Mouse (Mus musculus): ENCODE data around the gene Zfhx2. TPM values are rescaled to one million over a fixed set of nuclear protein-coding genes. Genes with fewer than 3 reads are reported as not detected.

Zfhx2 gene
- total and polyA plus RNA-seq, 2 experiments from 2014 or later, result 1.1 to 1.8 TPM

- 68% methylated on average over 35 of the region's 35 CpGs for WGBS
- Histone ChIP-seq H3K27me3 (ENCODE audit: control insufficient read depth, insufficient read depth, low read length) (0 out of 2 replicates have a peak, but pooled peaks cover 10% of the 10 kb centered on the region), H3K4me1 (ENCODE audit: control insufficient read depth, insufficient read depth) (0 out of 2 replicates have a peak, but pooled peaks cover 8% of the 10 kb centered on the region), H3K36me3 (replicated peaks; ENCODE audit: control insufficient read depth, insufficient read depth, low read length) (no peaks in the 10 kb centered on the region; the same call in 1 of the 2 replicates), H3K4me2 (ENCODE audit: low read depth, low read length) (no peak overlapping the region), H3K4me3 (ENCODE audit: low read depth, low read length) (no peak overlapping the region), H3K9me3 (replicated peaks; ENCODE audit: control insufficient read depth, low read length) (no peaks in the 10 kb centered on the region), H3K9ac (replicated peaks; ENCODE audit: low read depth, low read length) (no peak overlapping the region), H3K27ac (ENCODE audit: low read depth) (no peak overlapping the region)
- DNase-seq (ENCODE audit: low spot score) (no peak), ATAC-seq (ENCODE audit: insufficient read depth, low read depth) (no peak)
- TF ChIP-seq EP300 (IDR thresholded peaks at IDR 0.05; ENCODE audit: low read depth) (no peak), CTCF (IDR thresholded peaks at IDR 0.05; ENCODE audit: low read depth) (no peak)
Observed at GRCm38 (mm10) chr14:55064481-55065370, 27.4 kb downstream of the Zfhx2 start.

- TF ChIP-seq CTCF (IDR thresholded peaks at IDR 0.05; ENCODE audit: low read depth) (no peak), EP300 (IDR thresholded peaks at IDR 0.05; ENCODE audit: low read depth) (no peak)
- H3K4me1 ChIP-seq (ENCODE audit: control insufficient read depth, insufficient read depth), result peaks cover 15% of the 10 kb centered on the region; the same call in 1 of the 2 replicates
- 79% methylated on average over 22 of the region's 22 CpGs for WGBS
- H3K36me3 ChIP-seq (replicated peaks; ENCODE audit: control insufficient read depth, insufficient read depth, low read length), result no peaks in the 10 kb centered on the region; the same call in 1 of the 2 replicates
- H3K27ac ChIP-seq (ENCODE audit: low read depth), result no peak overlapping the region
- DNase-seq (ENCODE audit: low spot score) (no peak), ATAC-seq (ENCODE audit: insufficient read depth, low read depth) (no peak)
- no peak overlapping the region for H3K4me3 ChIP-seq (ENCODE audit: low read depth, low read length)
- H3K27me3 ChIP-seq (ENCODE audit: control insufficient read depth, insufficient read depth, low read length), result 0 out of 2 replicates have a peak, but pooled peaks cover 10% of the 10 kb centered on the region
- no peaks in the 10 kb centered on the region for H3K9me3 ChIP-seq (replicated peaks; ENCODE audit: control insufficient read depth, low read length)
- no peak overlapping the region for H3K4me2 ChIP-seq (ENCODE audit: low read depth, low read length)
- no peak overlapping the region for H3K9ac ChIP-seq (replicated peaks; ENCODE audit: low read depth, low read length)
Observed at GRCm38 (mm10) chr14:55063581-55064381, 28.3 kb downstream of the Zfhx2 start.

- H3K4me3 ChIP-seq (ENCODE audit: low read depth, low read length), result no peak overlapping the region
- H3K4me1 ChIP-seq (ENCODE audit: control insufficient read depth, insufficient read depth), result peaks cover 15% of the 10 kb centered on the region; the same call in 1 of the 2 replicates
- no peak overlapping the region for H3K9ac ChIP-seq (replicated peaks; ENCODE audit: low read depth, low read length)
- TF ChIP-seq EP300 (IDR thresholded peaks at IDR 0.05; ENCODE audit: low read depth), result no peak
- no peak for TF ChIP-seq CTCF (IDR thresholded peaks at IDR 0.05; ENCODE audit: low read depth)
- H3K9me3 ChIP-seq (replicated peaks; ENCODE audit: control insufficient read depth, low read length), result no peaks in the 10 kb centered on the region
- H3K27me3 ChIP-seq (ENCODE audit: control insufficient read depth, insufficient read depth, low read length), result 0 out of 2 replicates have a peak, but pooled peaks cover 10% of the 10 kb centered on the region
- no peaks in the 10 kb centered on the region; the same call in 1 of the 2 replicates for H3K36me3 ChIP-seq (replicated peaks; ENCODE audit: control insufficient read depth, insufficient read depth, low read length)
- no peak overlapping the region for H3K4me2 ChIP-seq (ENCODE audit: low read depth, low read length)
- H3K27ac ChIP-seq (ENCODE audit: low read depth), result no peak overlapping the region
- DNase-seq (ENCODE audit: low spot score), result no peak
- 80% methylated on average over 5 of the region's 5 CpGs for WGBS
- ATAC-seq (ENCODE audit: insufficient read depth, low read depth), result no peak
Observed at GRCm38 (mm10) chr14:55063117-55063516, 29.0 kb downstream of the Zfhx2 start.

GRCm38 (mm10) chr14:55062626-55063025 lies 29.5 kb downstream of the Zfhx2 start:
- 9% methylated on average over 17 of the region's 17 CpGs for WGBS
- Histone ChIP-seq H3K36me3 (replicated peaks; ENCODE audit: control insufficient read depth, insufficient read depth, low read length) (no peaks in the 10 kb centered on the region; the same call in 1 of the 2 replicates), H3K4me3 (ENCODE audit: low read depth, low read length) (no peak overlapping the region), H3K9ac (replicated peaks; ENCODE audit: low read depth, low read length) (no peak overlapping the region), H3K27ac (ENCODE audit: low read depth) (no peak overlapping the region), H3K4me1 (ENCODE audit: control insufficient read depth, insufficient read depth) (peaks cover 15% of the 10 kb centered on the region; the same call in 1 of the 2 replicates), H3K4me2 (ENCODE audit: low read depth, low read length) (peak overlapping the region; percentile 41), H3K27me3 (ENCODE audit: control insufficient read depth, insufficient read depth, low read length) (0 out of 2 replicates have a peak, but pooled peaks cover 10% of the 10 kb centered on the region), H3K9me3 (replicated peaks; ENCODE audit: control insufficient read depth, low read length) (no peaks in the 10 kb centered on the region)
- DNase-seq (ENCODE audit: low spot score) (no peak), ATAC-seq (ENCODE audit: insufficient read depth, low read depth) (peak; percentile 71)
- no peak for TF ChIP-seq EP300 (IDR thresholded peaks at IDR 0.05; ENCODE audit: low read depth)
- no peak for TF ChIP-seq CTCF (IDR thresholded peaks at IDR 0.05; ENCODE audit: low read depth)

- Histone ChIP-seq H3K27ac (ENCODE audit: low read depth) (no peak overlapping the region), H3K9me3 (replicated peaks; ENCODE audit: control insufficient read depth, low read length) (no peaks in the 10 kb centered on the region), H3K9ac (replicated peaks; ENCODE audit: low read depth, low read length) (no peak overlapping the region), H3K4me1 (ENCODE audit: control insufficient read depth, insufficient read depth) (peaks cover 15% of the 10 kb centered on the region; the same call in 1 of the 2 replicates), H3K4me2 (ENCODE audit: low read depth, low read length) (no peak overlapping the region), H3K27me3 (ENCODE audit: control insufficient read depth, insufficient read depth, low read length) (0 out of 2 replicates have a peak, but pooled peaks cover 10% of the 10 kb centered on the region), H3K4me3 (ENCODE audit: low read depth, low read length) (no peak overlapping the region), H3K36me3 (replicated peaks; ENCODE audit: control insufficient read depth, insufficient read depth, low read length) (no peaks in the 10 kb centered on the region; the same call in 1 of the 2 replicates)
- no peak for ATAC-seq (ENCODE audit: insufficient read depth, low read depth)
- TF ChIP-seq CTCF (IDR thresholded peaks at IDR 0.05; ENCODE audit: low read depth) (no peak), EP300 (IDR thresholded peaks at IDR 0.05; ENCODE audit: low read depth) (no peak)
- no peak for DNase-seq (ENCODE audit: low spot score)
- WGBS, result 66% methylated on average over 7 of the region's 7 CpGs
Observed at GRCm38 (mm10) chr14:55061845-55062244, 30.3 kb downstream of the Zfhx2 start.

Data from heart, postnatal 0 days (tissue).